Mouse (Mus musculus) cerebellum, postnatal 10 days (tissue): ENCODE measurements around the gene Sap30l.
"Not testable (repeated sequence)": the region's sequence is repeated elsewhere in the genome, so short reads cannot be mapped to it uniquely, and the experiment has no call there.

Source experiments
- DNase-seq, 2 experiments: peaks; one replicate each; pipeline ENCODE4 v3.0.0; 2021; ENCODE audit warnings: mixed read lengths in 2 of 2

The Sap30l gene

GRCm38 (mm10) chr11:57800266-57800951 lies 1.0 kb upstream of the Sap30l start:
- peak in 1 of 2 experiments; percentile 25 for DNase-seq

- DNase-seq, result peak; percentile 72 to 73
Observed at GRCm38 (mm10) chr11:57801766-57802510, 501 bp downstream of the Sap30l start.

- DNase-seq, result peak; percentile 48 to 50
Observed at GRCm38 (mm10) chr11:57802511-57802870, 1.1 kb downstream of the Sap30l start.

- DNase-seq, result no peak
Observed at GRCm38 (mm10) chr11:57805047-57805446, 3.6 kb downstream of the Sap30l start.

- DNase-seq, result peak in 1 of 2 experiments; percentile 28
Observed at GRCm38 (mm10) chr11:57809017-57809731, 7.7 kb downstream of the Sap30l start.

- peak in 1 of 2 experiments; percentile 22 for DNase-seq
Observed at GRCm38 (mm10) chr11:57809732-57810098, 8.3 kb downstream of the Sap30l start.

- peak in 1 of 2 experiments; percentile 29 for DNase-seq
Observed at GRCm38 (mm10) chr11:57811006-57811405, 9.6 kb downstream of the Sap30l start.

- no peak for DNase-seq
Observed at GRCm38 (mm10) chr11:57812212-57812611, 10.8 kb downstream of the Sap30l start.

- no peak for DNase-seq
Observed at GRCm38 (mm10) chr11:57813641-57814040, 12.2 kb downstream of the Sap30l start.

- DNase-seq, result no peak
Observed at GRCm38 (mm10) chr11:57818189-57818588, 16.8 kb downstream of the Sap30l start.

- DNase-seq, result peak; percentile 93 to 96
Observed at GRCm38 (mm10) chr11:57819999-57820581, 18.7 kb downstream of the Sap30l start.

GRCm38 (mm10) chr11:57823159-57823558 lies 21.7 kb downstream of the Sap30l start:
- not testable (repeated sequence) for DNase-seq

- DNase-seq, result no peak
Observed at GRCm38 (mm10) chr11:57823714-57824113, 22.3 kb downstream of the Sap30l start.

GRCm38 (mm10) chr11:57825234-57825633 lies 23.8 kb downstream of the Sap30l start:
- DNase-seq, result not testable (repeated sequence)

- DNase-seq, result peak; percentile 24 to 36
Observed at GRCm38 (mm10) chr11:57827048-57827914, 25.8 kb downstream of the Sap30l start.

GRCm38 (mm10) chr11:57827915-57828545 lies 26.6 kb downstream of the Sap30l start:
- DNase-seq, result peak; percentile 39 to 51

GRCm38 (mm10) chr11:57828955-57829870 lies 27.8 kb downstream of the Sap30l start:
- peak; percentile 46 to 50 for DNase-seq

- DNase-seq, result no peak
Observed at GRCm38 (mm10) chr11:57829871-57830775, 28.7 kb downstream of the Sap30l start.

- DNase-seq, result peak; percentile 18 to 32
Observed at GRCm38 (mm10) chr11:57831281-57831781, 29.9 kb downstream of the Sap30l start.
